Mouse (Mus musculus) kidney, postnatal 0 days (tissue): ENCODE measurements around the gene Lztr1. TPM values are rescaled to one million over a fixed set of nuclear protein-coding genes. Genes with fewer than 3 reads are reported as not detected.

Source experiments
- ATAC-seq: fragments of 200-750 bp; cut with Nextera tagmentation; replicated peaks from 2 replicates; pipeline ENCODE4 v1.8.0; 2017; ENCODE audit warnings: low read depth, moderate number of reproducible peaks, moderate TSS enrichment, moderate library complexity; ENCODE audit not compliant: low FRiP score
- DNase-seq: peaks from one replicate; pipeline ENCODE4 v3.0.0-alpha.2; 2016; ENCODE audit warnings: low spot score
- H3K27ac ChIP-seq: fragments of 300-500 bp; sonication (generic); 2 replicates; pipeline ENCODE4 v1.5.1; 2014; ENCODE audit warnings: mild to moderate bottlenecking
- H3K27me3 ChIP-seq: fragments of 300-500 bp; sonication (generic); 2 replicates; pipeline ENCODE4 v1.6.1; 2014; ENCODE audit warnings: low read length, mixed read lengths; ENCODE audit not compliant: insufficient read depth
- H3K36me3 ChIP-seq: fragments of 300-500 bp; sonication (generic); 2 replicates; pipeline ENCODE4 v1.6.1; 2014; ENCODE audit warnings: low read length, mixed read lengths; ENCODE audit not compliant: insufficient read depth
- H3K4me1 ChIP-seq: fragments of 300-500 bp; sonication (generic); replicated peaks from 2 replicates; pipeline ENCODE4 v1.6.1; 2014; ENCODE audit warnings: antibody characterized with exemption, low read length, mixed read lengths; ENCODE audit not compliant: insufficient read depth
- H3K4me2 ChIP-seq: fragments of 300-500 bp; sonication (generic); 2 replicates; pipeline ENCODE4 v1.6.1; 2014; ENCODE audit warnings: mild to moderate bottlenecking, low read length, moderate library complexity, mixed read lengths
- H3K4me3 ChIP-seq: fragments of 300-500 bp; sonication (generic); replicated peaks from 2 replicates; pipeline ENCODE4 v1.5.1; 2014; ENCODE audit warnings: low read depth, low read length
- H3K9ac ChIP-seq: fragments of 300-500 bp; sonication (generic); 2 replicates; pipeline ENCODE4 v1.6.1; 2014; ENCODE audit warnings: low read depth, low read length
- H3K9me3 ChIP-seq: fragments of 300-500 bp; sonication (generic); replicated peaks from 2 replicates; pipeline ENCODE4 v1.6.1; 2016; ENCODE audit warnings: low read length, inconsistent platforms, mixed read lengths
- CTCF ChIP-seq: IDR thresholded peaks from 2 replicates; pipeline ENCODE4 v1.5.1; 2016; ENCODE audit warnings: antibody characterized with exemption, low read depth, mild to moderate bottlenecking, moderate library complexity
- WGBS: fragments of 180-500 bp; shearing (Covaris S2); extraction: QIAGEN DNeasy Blood & Tissue Kit; methylation state at CpG from one replicate; pipeline ENCODE4 v1.1.7; 2014; 5-methylcytosine and 5-hydroxymethylcytosine counted together
- polyA plus RNA-seq: library from polyadenylated mRNA; unstranded; fragments of >200 nt; fragmentation: Nextera tagmentation; extraction: Ambion mirVana; gene quantifications from 2 replicates; pipeline ENCODE4 v1.2.1, GENCODE M21; 2015

Lztr1 gene
- 65.7 and 73.4 TPM in 2 replicates for polyA plus RNA-seq

DNA sequence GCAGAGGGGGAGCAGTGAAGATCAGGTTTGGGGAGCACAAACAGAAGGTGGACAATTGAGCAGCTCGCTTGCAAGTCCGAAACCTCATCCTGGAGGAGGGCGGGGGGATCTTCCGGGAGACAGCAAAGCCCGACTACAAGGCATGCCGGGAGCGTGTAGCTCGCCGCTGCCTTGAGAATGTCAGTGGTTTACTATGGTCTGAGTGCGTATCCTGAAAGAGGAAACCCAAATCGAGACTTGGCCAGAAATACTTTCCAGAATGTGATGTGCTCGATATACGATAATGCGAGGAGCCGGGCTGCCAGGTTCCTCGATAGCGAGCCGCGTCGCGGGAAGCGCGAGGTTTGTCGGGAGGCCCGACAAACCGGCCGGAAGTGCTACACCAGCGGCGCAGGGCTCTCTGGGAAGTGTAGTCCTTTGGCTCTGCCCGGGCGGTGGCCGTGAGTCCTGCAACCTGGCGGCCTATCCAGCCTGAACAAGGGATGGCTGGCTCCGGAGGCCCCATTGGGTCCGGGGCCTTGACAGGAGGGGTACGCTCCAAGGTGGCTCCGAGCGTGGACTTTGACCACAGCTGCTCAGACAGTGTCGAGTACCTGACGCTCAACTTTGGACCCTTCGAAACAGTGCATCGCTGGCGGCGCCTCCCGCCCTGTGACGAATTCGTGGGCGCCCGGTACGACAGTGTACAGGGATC lies at the start of gene Lztr1:
Gene Lztr1, plus strand, starts transcription at position 143 of the 694 bp plus-strand sequence.
- peak within 1 kb of the TSS; percentile 85 for H3K27ac ChIP-seq
- under 1% methylated on average over 50 of the region's 50 CpGs for WGBS
- DNase-seq: peak; percentile 95
- peak; percentile 95 for ATAC-seq
- H3K9me3 ChIP-seq: no peaks in the 10 kb centered on the region
- H3K4me2 ChIP-seq: peak within 1 kb of the TSS; percentile 65
- H3K9ac ChIP-seq: peak within 1 kb of the TSS; percentile 69
- peak; percentile 25; the same call in 1 of the 2 replicates for TF ChIP-seq CTCF
- no peaks in the 10 kb centered on the region for H3K27me3 ChIP-seq
- H3K4me1 ChIP-seq: peaks cover 10% of the 10 kb centered on the region
- H3K4me3 ChIP-seq: peak within 1 kb of the TSS; percentile 63
- peaks cover 21% of the 10 kb centered on the region; the same call in 1 of the 2 replicates for H3K36me3 ChIP-seq

DNA sequence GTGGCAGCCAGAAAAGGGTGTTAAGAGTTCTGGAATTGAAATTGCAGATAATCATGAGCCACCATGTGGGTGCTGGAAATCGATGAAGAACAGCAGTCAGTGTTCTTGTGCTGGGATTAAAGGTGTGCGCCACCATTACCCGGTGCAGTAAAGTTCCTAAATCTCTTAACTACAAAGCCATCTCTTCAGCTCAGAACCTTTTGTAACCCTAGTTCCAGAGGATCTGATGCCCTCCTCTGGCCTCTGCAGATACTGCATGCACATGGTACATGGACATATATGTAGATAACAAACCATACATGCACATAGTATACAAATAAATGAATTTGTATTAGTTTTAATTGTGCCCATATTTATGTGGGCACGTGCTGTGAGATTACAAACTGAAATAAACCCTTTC lies 48.2 kb upstream of the Lztr1 start:
- Histone ChIP-seq H3K27me3 (no peaks in the 10 kb centered on the region), H3K36me3 (peaks cover 3% of the 10 kb centered on the region; the same call in 1 of the 2 replicates), H3K4me1 (0 out of 2 replicates have a peak, but pooled peaks cover 2% of the 10 kb centered on the region), H3K4me3 (no peak overlapping the region), H3K9me3 (no peaks in the 10 kb centered on the region), H3K27ac (no peak overlapping the region), H3K9ac (no peak overlapping the region), H3K4me2 (no peak overlapping the region)
- 85% methylated on average over 4 of the region's 4 CpGs for WGBS
- ATAC-seq (no peak), DNase-seq (peak; percentile 31)
- TF ChIP-seq CTCF: peak; percentile 66

DNA sequence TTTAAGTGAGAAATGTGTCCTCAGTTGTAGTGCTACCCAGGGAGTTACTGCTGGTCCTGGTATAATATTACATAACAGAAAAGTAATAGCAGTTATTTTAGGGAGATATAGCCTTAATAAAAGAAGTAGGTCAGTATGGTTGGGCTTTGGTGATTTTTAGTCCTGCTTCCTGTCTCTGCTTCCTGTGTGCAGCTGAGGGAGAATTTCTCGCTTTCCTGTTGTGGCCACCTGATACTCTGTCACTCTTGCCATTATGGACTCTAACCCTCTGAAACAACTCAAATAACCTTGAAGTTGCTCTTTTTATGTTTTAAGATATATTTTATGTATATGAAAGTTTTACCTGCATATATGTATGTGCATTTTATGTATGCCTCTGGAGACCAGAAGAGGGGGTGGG lies 46.9 kb upstream of the Lztr1 start:
- Histone ChIP-seq H3K27me3 (no peaks in the 10 kb centered on the region), H3K4me1 (no peaks in the 10 kb centered on the region), H3K4me2 (no peak overlapping the region), H3K36me3 (peaks cover 3% of the 10 kb centered on the region; the same call in 1 of the 2 replicates), H3K27ac (no peak overlapping the region), H3K9ac (no peak overlapping the region), H3K9me3 (no peaks in the 10 kb centered on the region), H3K4me3 (no peak overlapping the region)
- no peak for TF ChIP-seq CTCF
- WGBS: 86% methylated on average over 1 of the region's 1 CpGs
- ATAC-seq (no peak), DNase-seq (no peak)

- no peaks in the 10 kb centered on the region for H3K9me3 ChIP-seq
- no peaks in the 10 kb centered on the region for H3K36me3 ChIP-seq
- DNase-seq (no peak), ATAC-seq (no peak)
- no peak for TF ChIP-seq CTCF
- H3K9ac ChIP-seq: no peak overlapping the region
- no peaks in the 10 kb centered on the region for H3K4me1 ChIP-seq
- H3K27me3 ChIP-seq: no peaks in the 10 kb centered on the region
- WGBS: 91% methylated on average over 2 of the region's 2 CpGs
- H3K4me3 ChIP-seq: no peak overlapping the region
- no peak overlapping the region for H3K4me2 ChIP-seq
- H3K27ac ChIP-seq: no peak overlapping the region
Observed at GRCm38 (mm10) chr16:17463184-17463583, 45.3 kb upstream of the Lztr1 start.

- no peak for TF ChIP-seq CTCF
- Histone ChIP-seq H3K4me3 (no peak overlapping the region), H3K4me2 (no peak overlapping the region), H3K4me1 (no peaks in the 10 kb centered on the region), H3K36me3 (peaks cover 11% of the 10 kb centered on the region), H3K9me3 (no peaks in the 10 kb centered on the region), H3K27ac (no peak overlapping the region), H3K9ac (no peak overlapping the region), H3K27me3 (no peaks in the 10 kb centered on the region)
- ATAC-seq (no peak), DNase-seq (no peak)
- WGBS: 82% methylated on average over 4 of the region's 4 CpGs
Observed at GRCm38 (mm10) chr16:17466875-17467663, 41.4 kb upstream of the Lztr1 start.

DNA sequence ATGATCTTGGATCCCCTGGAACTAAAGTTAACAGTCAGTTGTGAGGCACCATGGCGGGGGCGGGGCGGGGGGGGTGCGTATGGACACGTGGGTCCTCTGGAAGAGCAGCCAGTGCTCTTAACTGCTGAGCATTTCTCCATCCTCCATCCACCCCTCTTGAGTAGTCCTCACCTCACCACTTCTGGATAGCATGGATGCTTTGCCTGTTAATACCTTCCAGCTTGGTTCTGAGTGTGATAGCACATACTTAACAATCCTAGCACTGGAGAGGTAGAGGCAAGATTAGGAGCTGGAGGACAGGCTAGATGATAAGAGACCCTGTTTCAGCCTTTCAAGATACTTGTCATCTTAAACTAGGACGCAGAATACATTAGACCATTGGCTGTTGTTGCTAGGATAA lies 36.0 kb upstream of the Lztr1 start:
- 87% methylated on average over 6 of the region's 6 CpGs for WGBS
- ATAC-seq: no peak
- Histone ChIP-seq H3K4me1 (no peaks in the 10 kb centered on the region), H3K9me3 (no peaks in the 10 kb centered on the region), H3K27ac (no peak overlapping the region), H3K9ac (no peak overlapping the region), H3K4me2 (no peak overlapping the region), H3K27me3 (no peaks in the 10 kb centered on the region), H3K4me3 (no peak overlapping the region), H3K36me3 (peaks cover 11% of the 10 kb centered on the region)
- no peak for DNase-seq
- no peak for TF ChIP-seq CTCF
